In genomic region chr11:19963717-19964141, GRCm38 (mm10) we compare ENCODE assay signal across 8 mouse cellular contexts. TPM values are rescaled to one million over a fixed set of nuclear protein-coding genes. Genes with fewer than 3 reads are reported as not detected.
DNase-seq lines count a peak whose midpoint lies in the region; ATAC-seq lines count a peak whose summit lies in the region.

No protein-coding gene starts in this region.

- H3K36me3 ChIP-seq in forebrain, embryonic 10.5 days (replicated peaks), result peaks cover 20% of the 10 kb centered on the region
- no peaks in the 10 kb centered on the region for H3K36me3 ChIP-seq in forebrain, embryonic 16.5 days (ENCODE audit: control insufficient read depth, insufficient read depth)
- no peaks in the 10 kb centered on the region for H3K36me3 ChIP-seq in intestine, embryonic 15.5 days
- H3K36me3 ChIP-seq in liver, embryonic 16.5 days (ENCODE audit: control insufficient read depth, insufficient read depth), result no peaks in the 10 kb centered on the region

- H3K9ac ChIP-seq in forebrain, embryonic 16.5 days (replicated peaks; ENCODE audit: low read depth, low read length), result no peak overlapping the region
- no peak overlapping the region for H3K9ac ChIP-seq in intestine, embryonic 15.5 days
- no peak overlapping the region for H3K9ac ChIP-seq in liver, embryonic 16.5 days (ENCODE audit: low read depth, low read length)

- no peaks in the 10 kb centered on the region for H3K9me3 ChIP-seq in forebrain, embryonic 10.5 days
- H3K9me3 ChIP-seq in forebrain, embryonic 16.5 days (ENCODE audit: control insufficient read depth, low read length), result no peaks in the 10 kb centered on the region
- no peaks in the 10 kb centered on the region for H3K9me3 ChIP-seq in intestine, embryonic 15.5 days
- H3K9me3 ChIP-seq in liver, embryonic 16.5 days (replicated peaks; ENCODE audit: control insufficient read depth, low read length), result no peaks in the 10 kb centered on the region

- H3K27me3 ChIP-seq in forebrain, embryonic 10.5 days (ENCODE audit: poor library complexity, severe bottlenecking), result no peaks in the 10 kb centered on the region
- H3K27me3 ChIP-seq in forebrain, embryonic 16.5 days (replicated peaks; ENCODE audit: control insufficient read depth, insufficient read depth, low read length), result no peaks in the 10 kb centered on the region
- no peaks in the 10 kb centered on the region for H3K27me3 ChIP-seq in intestine, embryonic 15.5 days (replicated peaks)
- H3K27me3 ChIP-seq in liver, embryonic 16.5 days (ENCODE audit: control insufficient read depth, insufficient read depth, low read depth, low read length), result no peaks in the 10 kb centered on the region

- no peak overlapping the region for H3K4me3 ChIP-seq in forebrain, embryonic 10.5 days
- H3K4me3 ChIP-seq in forebrain, embryonic 16.5 days (replicated peaks; ENCODE audit: low read length), result no peak overlapping the region
- no peak overlapping the region for H3K4me3 ChIP-seq in intestine, embryonic 15.5 days (replicated peaks)
- H3K4me3 ChIP-seq in liver, embryonic 16.5 days (ENCODE audit: low read depth, low read length), result no peak overlapping the region

- WGBS in forebrain, embryonic 10.5 days, result 79% methylated on average over 12 of the region's 12 CpGs
- 83% methylated on average over 12 of the region's 12 CpGs for WGBS in forebrain, embryonic 16.5 days
- 19% methylated on average over 12 of the region's 12 CpGs for WGBS in intestine, embryonic 15.5 days
- WGBS in liver, embryonic 16.5 days (ENCODE audit: insufficient replicate concordance), result 24% methylated on average over 12 of the region's 12 CpGs

- no peak for DNase-seq in forebrain, embryonic 10.5 days (ENCODE audit: extremely low spot score, low spot score)
- peak; percentile 55 to 70 for DNase-seq in adrenal gland, postnatal 36 days
- no peak for DNase-seq in frontal cortex, postnatal 10 days (ENCODE audit: low spot score in 2 of 2)
- no peak for DNase-seq in thymus, adult 18-20 months
- no peak for DNase-seq in thymus, postnatal 36 days

- H3K4me2 ChIP-seq in forebrain, embryonic 16.5 days (ENCODE audit: low read length), result no peak overlapping the region
- H3K4me2 ChIP-seq in intestine, embryonic 15.5 days (replicated peaks), result no peak overlapping the region; the same call in 1 of the 2 replicates
- H3K4me2 ChIP-seq in liver, embryonic 16.5 days (ENCODE audit: low read depth, low read length), result no peak overlapping the region

- 0 out of 2 replicates have a peak overlapping the region, but pooled peaks have one; percentile 27 for H3K27ac ChIP-seq in forebrain, embryonic 10.5 days
- no peak overlapping the region for H3K27ac ChIP-seq in forebrain, embryonic 16.5 days (ENCODE audit: low read length)
- H3K27ac ChIP-seq in intestine, embryonic 15.5 days, result peak overlapping the region; percentile 74
- peak overlapping the region; percentile 63 for H3K27ac ChIP-seq in liver, embryonic 16.5 days (ENCODE audit: low read length)

- no peak for ATAC-seq in forebrain, embryonic 16.5 days
- ATAC-seq in intestine, embryonic 15.5 days, result peak; percentile 48
- peak; percentile 42 for ATAC-seq in liver, embryonic 16.5 days (ENCODE audit: low read depth)

- H3K4me1 ChIP-seq in forebrain, embryonic 10.5 days, result peaks cover 27% of the 10 kb centered on the region
- peaks cover 5% of the 10 kb centered on the region for H3K4me1 ChIP-seq in forebrain, embryonic 16.5 days (replicated peaks; ENCODE audit: control insufficient read depth, insufficient read depth, low read length)
- H3K4me1 ChIP-seq in intestine, embryonic 15.5 days (replicated peaks), result peaks cover 53% of the 10 kb centered on the region
- peaks cover 41% of the 10 kb centered on the region for H3K4me1 ChIP-seq in liver, embryonic 16.5 days (ENCODE audit: control insufficient read depth, low read depth, low read length)

RNA-seq across cellular contexts. Expression of gene Spred2, which starts 39.6 kb away (rescaled TPM):
- 7.1 and 7.3 TPM in 2 replicates for polyA plus RNA-seq in forebrain, embryonic 10.5 days (2016; fragmentation: Nextera tagmentation; extraction: Ambion mirVana)
- polyA plus RNA-seq in forebrain, embryonic 16.5 days (2015; fragmentation: Nextera tagmentation; extraction: Ambion mirVana), result 8.4 TPM in 2 replicates
- 10 to 100 TPM; 32.0 to 38.0 TPM for total RNA-seq in adrenal gland, postnatal 36 days (2021)
- polyA plus RNA-seq in intestine, embryonic 15.5 days (2015; fragmentation: Nextera tagmentation; extraction: Ambion mirVana), result 6.8 and 7.1 TPM in 2 replicates
- polyA plus RNA-seq in liver, embryonic 16.5 days (2015; fragmentation: Nextera tagmentation; extraction: Ambion mirVana), result 0.98 and 1.3 TPM in 2 replicates

Comparison
In these comparisons a context has a peak if more than half of its experiments do, and no peak if none do; other contexts are left out.
1. DNase-seq: peak in adrenal gland, postnatal 36 days (2 of 2); none in forebrain, embryonic 10.5 days (single experiment), frontal cortex, postnatal 10 days (0 of 2), thymus, adult 18-20 months (0 of 2) and thymus, postnatal 36 days (0 of 2).